Mouse (Mus musculus): Measurements from ENCODE around the gene Cdk15. TPM values are rescaled to one million over a fixed set of nuclear protein-coding genes. Genes with fewer than 3 reads are reported as not detected.

The Cdk15 gene
- not detected in 2 replicates for polyA plus RNA-seq (2012; ENCODE audit: low replicate concordance)

GRCm38 (mm10) chr1:59256751-59257231 is at the start of gene Cdk15:
Gene Cdk15 (plus strand): TSS chr1:59256906.

GRCm38 (mm10) chr1:59236856-59237441 is 19.8 kb upstream of the Cdk15 start, which contains the start of gene Als2:
Gene Als2 (minus strand): TSS chr1:59237231.

Other genes starting within 250 kb of the Cdk15 start
- not detected in 2 replicates for gene C2cd6, start 162.0 kb upstream of the Cdk15 start, polyA plus RNA-seq (2012; ENCODE audit: low replicate concordance)
- gene Tmem237, start 136.5 kb upstream of the Cdk15 start, polyA plus RNA-seq (2012; ENCODE audit: low replicate concordance), result 0.51 and 1.1 TPM in 2 replicates
- 0.08 and 0.16 TPM in 2 replicates for gene Mpp4, start 93.5 kb upstream of the Cdk15 start, polyA plus RNA-seq (2012; ENCODE audit: low replicate concordance)
- gene Als2, start 19.7 kb upstream of the Cdk15 start, polyA plus RNA-seq (2012; ENCODE audit: low replicate concordance), result 1.5 and 1.7 TPM in 2 replicates
- 3.0 and 4.5 TPM in 2 replicates for gene Fzd7, start 225.5 kb downstream of the Cdk15 start, polyA plus RNA-seq (2012; ENCODE audit: low replicate concordance)

All from hematopoietic multipotent progenitor cell, adult 10-12 weeks (in vitro differentiated cells).